Mouse (Mus musculus) liver, postnatal 0 days (tissue): Measurements from ENCODE around the gene Kcmf1.
"Not testable (repeated sequence)": the region's sequence is repeated elsewhere in the genome, so short reads cannot be mapped to it uniquely, and the experiment has no call there.

Experiments
- CTCF ChIP-seq: sonication (generic); IDR thresholded peaks from 2 replicates; pipeline ENCODE4 v1.5.1; 2016; ENCODE audit warnings: antibody characterized with exemption, low read depth
- EP300 ChIP-seq: IDR thresholded peaks from 2 replicates; pipeline ENCODE4 v1.6.1; 2016; ENCODE audit warnings: antibody characterized with exemption, low read depth, mild to moderate bottlenecking

DNA sequence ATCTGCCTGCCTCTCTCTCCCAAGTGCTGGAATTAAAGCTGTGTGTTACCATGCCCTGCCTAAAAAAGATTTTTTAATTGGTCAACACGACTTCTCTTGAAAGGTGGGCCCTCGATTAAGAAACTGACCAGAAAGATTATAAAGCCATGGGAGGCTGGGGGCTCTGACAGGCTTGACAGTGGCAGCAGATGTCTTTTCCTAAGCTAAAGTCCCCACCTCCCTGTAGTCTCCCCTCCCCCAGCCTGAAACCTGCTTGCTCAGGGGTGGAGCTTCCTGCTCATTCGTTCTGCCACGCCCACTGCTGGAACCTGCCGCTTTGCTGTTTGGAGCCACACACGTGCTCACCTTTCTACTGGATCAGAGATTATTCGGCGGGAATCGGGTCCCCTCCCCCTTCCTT is 71.7 kb downstream of the Kcmf1 start:
- not testable (repeated sequence) for TF ChIP-seq CTCF, EP300
